Mouse (Mus musculus): ENCODE results near the gene Mmab. TPM values are rescaled to one million over a fixed set of nuclear protein-coding genes. Genes with fewer than 3 reads are reported as not detected.

Gene Mmab
- 22.1 and 22.7 TPM in 2 replicates for polyA plus RNA-seq (2014; fragmentation: Nextera tagmentation; extraction: Ambion mirVana)

DNA sequence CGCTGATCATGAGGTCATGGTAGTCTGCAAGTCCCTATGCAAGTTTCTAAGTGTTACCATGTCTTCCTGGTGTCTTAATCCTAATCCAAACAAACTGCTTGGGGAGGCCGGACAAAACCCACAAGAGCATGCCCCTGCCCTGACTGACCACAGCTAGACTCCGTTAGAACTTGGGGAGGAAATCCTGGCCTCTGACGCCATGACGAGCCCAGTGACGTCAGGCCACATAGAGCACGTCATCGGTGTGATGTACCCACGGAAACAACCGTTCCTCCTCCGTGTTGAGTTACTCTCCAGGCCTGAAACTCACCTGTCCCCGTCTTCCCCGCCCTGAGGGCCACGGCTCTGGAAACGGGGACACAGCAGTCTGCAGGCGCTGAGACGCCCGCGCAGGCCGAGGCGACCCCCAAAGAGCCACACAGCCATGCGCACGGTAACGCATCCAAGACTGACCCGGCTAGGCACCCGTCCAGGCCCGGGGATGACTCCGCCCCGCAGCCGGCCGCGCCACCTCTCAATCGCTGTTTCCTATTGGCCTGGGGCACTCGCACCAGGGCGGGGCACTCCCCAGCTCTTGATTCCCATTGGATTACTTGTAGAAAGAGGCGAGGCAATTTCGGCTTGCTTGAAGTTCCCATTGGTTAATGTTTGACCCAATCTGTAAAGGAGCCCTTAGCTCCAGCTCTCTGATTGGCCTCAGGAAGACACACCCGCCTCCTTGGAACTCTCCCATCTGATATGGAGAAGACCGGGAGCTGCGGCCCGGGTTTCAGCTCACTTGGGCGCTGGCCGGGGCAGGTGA is at the start of gene Mmab, which contains the start of gene Mvk:
Mmab (minus strand) TSS at position 495 of the 802 bp plus-strand sequence.
Mvk (plus strand) TSS at position 704 of the 802 bp plus-strand sequence.
- peak within 1 kb of the TSS; percentile 57 to 68; a peak in 3 of 4 replicates for H3K27ac ChIP-seq (replicated peaks in 1 of 2; ENCODE audit: control insufficient read depth in 1 of 2, insufficient read depth in 1 of 2, low read depth in 2 of 2, low read length in 2 of 2)
- H3K4me3 ChIP-seq (ENCODE audit: control insufficient read depth in 1 of 2, insufficient read depth in 1 of 2, low read depth in 1 of 2, low read length in 2 of 2) = peak within 1 kb of the TSS; percentile 72 to 85
- H3K9ac ChIP-seq (ENCODE audit: low read length) = peak within 1 kb of the TSS; percentile 82
- 0 out of 2 replicates have a peak, but pooled peaks cover 7% of the 10 kb centered on the region for H3K36me3 ChIP-seq (ENCODE audit: control insufficient read depth, insufficient read depth, low read length)
- H3K9me3 ChIP-seq (ENCODE audit: control insufficient read depth, low read length) = no peaks in the 10 kb centered on the region
- H3K27me3 ChIP-seq (ENCODE audit: control insufficient read depth, insufficient read depth, low read length) = no peaks in the 10 kb centered on the region
- peak; percentile 97 for ATAC-seq (ENCODE audit: insufficient number of reproducible peaks, insufficient read depth, low FRiP score, low read depth)
- H3K4me1 ChIP-seq (ENCODE audit: control insufficient read depth in 2 of 2, insufficient read depth in 2 of 2, low read length in 2 of 2) = peaks cover 4 to 13% of the 10 kb centered on the region in 2 experiments
- H3K4me2 ChIP-seq (ENCODE audit: low read length) = peak within 1 kb of the TSS; percentile 89
- WGBS = 2% methylated on average over 43 of the region's 43 CpGs

DNA sequence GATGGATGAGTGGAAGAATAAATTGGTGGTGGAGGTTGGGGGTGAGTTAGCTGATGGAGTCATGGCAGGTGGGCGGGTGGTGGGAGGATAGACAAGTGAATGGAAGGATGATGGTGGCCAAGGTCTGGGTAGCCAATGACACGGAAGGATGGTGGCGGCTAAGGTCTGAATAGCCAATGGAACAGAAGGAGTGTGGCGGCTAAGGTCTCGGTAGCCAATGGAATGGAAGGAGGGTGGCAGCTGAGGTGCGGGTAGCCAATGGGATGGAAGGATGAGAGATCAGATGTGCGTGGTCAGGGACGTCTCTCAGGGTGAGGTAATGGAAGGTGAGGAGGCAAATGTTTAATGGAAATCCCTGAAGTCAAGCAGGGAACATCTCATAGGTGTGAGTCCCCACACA is 46.4 kb upstream of the Mmab start:
- no peaks in the 10 kb centered on the region for H3K9me3 ChIP-seq (ENCODE audit: control insufficient read depth, low read length)
- ATAC-seq (ENCODE audit: insufficient number of reproducible peaks, insufficient read depth, low FRiP score, low read depth) = no peak
- H3K27me3 ChIP-seq (ENCODE audit: control insufficient read depth, insufficient read depth, low read length) = no peaks in the 10 kb centered on the region
- H3K4me2 ChIP-seq (ENCODE audit: low read length) = no peak overlapping the region
- no peak overlapping the region for H3K4me3 ChIP-seq (ENCODE audit: control insufficient read depth in 1 of 2, insufficient read depth in 1 of 2, low read depth in 1 of 2, low read length in 2 of 2)
- WGBS = 92% methylated on average over 8 of the region's 8 CpGs
- H3K4me1 ChIP-seq (ENCODE audit: control insufficient read depth in 2 of 2, insufficient read depth in 2 of 2, low read length in 2 of 2) = no peaks in the 10 kb centered on the region
- H3K9ac ChIP-seq (ENCODE audit: low read length) = no peak overlapping the region
- no peak overlapping the region for H3K27ac ChIP-seq (replicated peaks in 1 of 2; ENCODE audit: control insufficient read depth in 1 of 2, insufficient read depth in 1 of 2, low read depth in 2 of 2, low read length in 2 of 2)
- H3K36me3 ChIP-seq (ENCODE audit: control insufficient read depth, insufficient read depth, low read length) = no peaks in the 10 kb centered on the region

DNA sequence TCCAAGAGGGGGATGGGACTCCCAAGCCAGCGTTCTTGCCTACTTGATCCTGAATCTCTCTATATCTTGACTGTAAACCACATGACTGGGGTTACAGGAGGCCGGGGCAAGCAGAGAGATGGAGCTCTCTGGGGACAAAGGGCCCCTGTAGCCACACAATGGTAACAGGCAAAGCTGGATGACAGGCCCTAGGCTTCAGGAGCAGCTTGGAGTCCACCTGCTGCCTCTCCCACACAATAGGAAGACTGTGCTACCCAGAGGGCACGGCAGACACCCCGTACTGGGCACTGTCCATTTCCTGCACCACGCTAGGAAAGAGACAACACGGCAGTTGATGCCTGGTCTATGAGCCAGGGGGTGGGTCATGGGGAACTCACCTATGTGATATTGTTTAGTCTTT is 45.7 kb upstream of the Mmab start:
- H3K4me1 ChIP-seq (ENCODE audit: control insufficient read depth in 2 of 2, insufficient read depth in 2 of 2, low read length in 2 of 2) = no peaks in the 10 kb centered on the region
- H3K4me2 ChIP-seq (ENCODE audit: low read length) = no peak overlapping the region
- H3K9ac ChIP-seq (ENCODE audit: low read length) = no peak overlapping the region
- no peak overlapping the region for H3K27ac ChIP-seq (replicated peaks in 1 of 2; ENCODE audit: control insufficient read depth in 1 of 2, insufficient read depth in 1 of 2, low read depth in 2 of 2, low read length in 2 of 2)
- 78% methylated on average over 6 of the region's 6 CpGs for WGBS
- H3K9me3 ChIP-seq (ENCODE audit: control insufficient read depth, low read length) = no peaks in the 10 kb centered on the region
- H3K27me3 ChIP-seq (ENCODE audit: control insufficient read depth, insufficient read depth, low read length) = no peaks in the 10 kb centered on the region
- no peaks in the 10 kb centered on the region for H3K36me3 ChIP-seq (ENCODE audit: control insufficient read depth, insufficient read depth, low read length)
- no peak overlapping the region for H3K4me3 ChIP-seq (ENCODE audit: control insufficient read depth in 1 of 2, insufficient read depth in 1 of 2, low read depth in 1 of 2, low read length in 2 of 2)
- no peak for ATAC-seq (ENCODE audit: insufficient number of reproducible peaks, insufficient read depth, low FRiP score, low read depth)

DNA sequence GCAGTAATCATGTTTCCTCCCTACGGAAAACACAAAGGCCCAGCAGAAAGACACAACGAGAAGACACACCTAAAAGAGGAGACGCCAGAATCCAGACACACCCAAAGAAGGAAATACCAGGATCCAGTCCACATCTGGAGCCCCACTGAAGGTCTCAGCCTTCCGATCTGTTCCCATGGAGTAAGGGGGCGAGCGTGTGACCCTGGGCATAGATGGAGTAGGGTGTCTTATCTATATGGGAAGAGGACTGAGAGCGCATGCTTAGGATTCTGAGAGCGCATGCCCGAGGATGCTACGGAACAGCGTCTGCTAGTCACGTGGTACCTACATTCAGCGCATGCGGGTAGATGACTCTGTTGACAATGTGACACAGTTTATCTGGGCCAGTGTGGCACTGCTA is 41.8 kb upstream of the Mmab start:
- Histone ChIP-seq H3K9me3 (ENCODE audit: control insufficient read depth, low read length) (no peaks in the 10 kb centered on the region), H3K27me3 (ENCODE audit: control insufficient read depth, insufficient read depth, low read length) (no peaks in the 10 kb centered on the region), H3K4me2 (ENCODE audit: low read length) (no peak overlapping the region), H3K4me3 (ENCODE audit: control insufficient read depth in 1 of 2, insufficient read depth in 1 of 2, low read depth in 1 of 2, low read length in 2 of 2) (no peak overlapping the region), H3K27ac (replicated peaks in 1 of 2; ENCODE audit: control insufficient read depth in 1 of 2, insufficient read depth in 1 of 2, low read depth in 2 of 2, low read length in 2 of 2) (no peak overlapping the region), H3K9ac (ENCODE audit: low read length) (no peak overlapping the region), H3K4me1 (ENCODE audit: control insufficient read depth in 2 of 2, insufficient read depth in 2 of 2, low read length in 2 of 2) (no peaks in the 10 kb centered on the region), H3K36me3 (ENCODE audit: control insufficient read depth, insufficient read depth, low read length) (no peaks in the 10 kb centered on the region)
- 74% methylated on average over 14 of the region's 14 CpGs for WGBS
- ATAC-seq (ENCODE audit: insufficient number of reproducible peaks, insufficient read depth, low FRiP score, low read depth) = no peak

DNA sequence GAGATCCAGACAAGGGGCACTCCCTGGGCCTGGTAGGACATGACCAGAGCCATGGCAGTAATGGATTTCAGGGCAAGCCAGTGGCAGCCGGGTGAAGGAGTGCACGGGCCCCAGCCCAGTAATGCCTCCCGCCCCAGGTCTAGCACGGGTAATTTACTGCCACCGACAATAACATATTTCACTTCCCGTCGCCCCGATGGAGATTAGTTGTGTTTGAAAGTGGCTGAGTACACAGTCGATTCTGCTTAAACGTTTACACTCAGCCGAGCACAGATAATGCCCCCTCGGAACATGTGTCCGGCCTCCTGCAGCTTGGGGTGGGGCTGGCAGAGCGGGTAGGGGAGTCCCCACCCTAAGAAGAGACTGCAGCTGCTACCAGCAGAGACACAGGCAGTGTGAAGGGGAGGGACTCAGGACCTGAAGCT is 38.7 kb upstream of the Mmab start:
- Histone ChIP-seq H3K36me3 (ENCODE audit: control insufficient read depth, insufficient read depth, low read length) (no peaks in the 10 kb centered on the region), H3K4me3 (ENCODE audit: control insufficient read depth in 1 of 2, insufficient read depth in 1 of 2, low read depth in 1 of 2, low read length in 2 of 2) (no peak overlapping the region), H3K9me3 (ENCODE audit: control insufficient read depth, low read length) (no peaks in the 10 kb centered on the region), H3K4me2 (ENCODE audit: low read length) (no peak overlapping the region), H3K9ac (ENCODE audit: low read length) (no peak overlapping the region), H3K27me3 (ENCODE audit: control insufficient read depth, insufficient read depth, low read length) (no peaks in the 10 kb centered on the region), H3K27ac (replicated peaks in 1 of 2; ENCODE audit: control insufficient read depth in 1 of 2, insufficient read depth in 1 of 2, low read depth in 2 of 2, low read length in 2 of 2) (no peak overlapping the region), H3K4me1 (ENCODE audit: control insufficient read depth in 2 of 2, insufficient read depth in 2 of 2, low read length in 2 of 2) (no peaks in the 10 kb centered on the region)
- no peak for ATAC-seq (ENCODE audit: insufficient number of reproducible peaks, insufficient read depth, low FRiP score, low read depth)
- WGBS = 38% methylated on average over 14 of the region's 14 CpGs

DNA sequence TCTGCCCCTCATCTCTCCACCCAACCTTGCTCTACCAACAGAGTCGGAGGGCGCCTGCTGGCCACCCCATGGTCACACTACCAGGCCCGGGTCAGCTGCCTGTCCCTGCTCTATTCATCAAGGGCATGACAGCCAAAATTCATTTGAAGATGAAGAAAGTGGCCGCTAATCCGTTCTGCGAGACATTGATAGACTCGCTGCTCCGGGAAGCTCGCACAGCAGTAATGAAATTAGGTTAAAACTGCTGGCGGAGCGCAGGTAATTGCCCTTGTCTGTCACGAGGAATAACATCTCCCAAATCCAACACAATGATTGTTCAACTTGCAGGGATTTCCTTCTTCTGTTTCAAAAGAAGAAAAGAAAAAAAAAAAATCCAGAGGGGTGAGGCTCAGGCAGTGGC is 34.4 kb upstream of the Mmab start:
- no peak overlapping the region for H3K9ac ChIP-seq (ENCODE audit: low read length)
- no peaks in the 10 kb centered on the region for H3K27me3 ChIP-seq (ENCODE audit: control insufficient read depth, insufficient read depth, low read length)
- no peaks in the 10 kb centered on the region for H3K9me3 ChIP-seq (ENCODE audit: control insufficient read depth, low read length)
- no peak overlapping the region for H3K4me2 ChIP-seq (ENCODE audit: low read length)
- no peaks in the 10 kb centered on the region for H3K4me1 ChIP-seq (ENCODE audit: control insufficient read depth in 2 of 2, insufficient read depth in 2 of 2, low read length in 2 of 2)
- no peak overlapping the region for H3K4me3 ChIP-seq (ENCODE audit: control insufficient read depth in 1 of 2, insufficient read depth in 1 of 2, low read depth in 1 of 2, low read length in 2 of 2)
- H3K36me3 ChIP-seq (ENCODE audit: control insufficient read depth, insufficient read depth, low read length) = no peaks in the 10 kb centered on the region
- WGBS = 90% methylated on average over 12 of the region's 12 CpGs
- no peak overlapping the region for H3K27ac ChIP-seq (replicated peaks in 1 of 2; ENCODE audit: control insufficient read depth in 1 of 2, insufficient read depth in 1 of 2, low read depth in 2 of 2, low read length in 2 of 2)
- ATAC-seq (ENCODE audit: insufficient number of reproducible peaks, insufficient read depth, low FRiP score, low read depth) = no peak

DNA sequence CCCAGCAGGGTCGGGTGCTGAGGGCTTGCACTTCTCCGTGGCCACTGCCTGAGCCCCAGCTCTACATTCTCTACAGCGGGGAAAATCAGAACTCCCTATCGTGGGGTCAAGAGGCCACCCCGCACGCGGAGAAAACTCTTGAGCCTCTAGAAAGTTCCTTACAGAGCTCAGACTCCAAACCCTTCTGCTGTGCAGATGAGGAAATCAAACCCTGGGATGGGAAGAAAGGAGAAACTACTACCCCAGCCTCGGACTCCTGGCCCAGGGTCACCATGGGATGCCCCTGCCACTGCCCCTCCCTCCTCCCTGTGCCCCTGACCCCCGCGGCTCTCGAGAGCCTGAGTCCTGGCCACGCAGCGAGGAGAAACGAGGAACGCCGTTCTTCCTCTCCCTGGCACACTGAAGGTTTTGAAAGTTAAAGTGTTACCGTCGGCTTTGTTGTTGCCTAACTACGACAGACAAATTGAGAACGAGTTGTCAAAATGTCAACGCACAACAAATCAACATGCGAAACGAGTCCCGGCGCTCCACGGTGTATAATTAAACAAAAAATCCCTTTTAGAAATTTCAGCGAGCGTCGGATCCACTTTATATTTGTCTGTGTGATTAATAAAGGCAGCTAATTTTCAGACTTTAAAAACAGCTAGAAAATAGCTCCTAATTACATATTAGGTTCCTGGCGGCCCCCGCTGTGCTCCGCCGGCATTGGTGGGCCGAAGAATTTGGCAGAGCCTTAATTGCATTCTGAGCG is 31.1 kb upstream of the Mmab start:
- Histone ChIP-seq H3K9me3 (ENCODE audit: control insufficient read depth, low read length) (no peaks in the 10 kb centered on the region), H3K27ac (replicated peaks in 1 of 2; ENCODE audit: control insufficient read depth in 1 of 2, insufficient read depth in 1 of 2, low read depth in 2 of 2, low read length in 2 of 2) (no peak overlapping the region), H3K4me2 (ENCODE audit: low read length) (no peak overlapping the region), H3K4me3 (ENCODE audit: control insufficient read depth in 1 of 2, insufficient read depth in 1 of 2, low read depth in 1 of 2, low read length in 2 of 2) (no peak overlapping the region), H3K27me3 (ENCODE audit: control insufficient read depth, insufficient read depth, low read length) (no peaks in the 10 kb centered on the region), H3K9ac (ENCODE audit: low read length) (no peak overlapping the region), H3K36me3 (ENCODE audit: control insufficient read depth, insufficient read depth, low read length) (no peaks in the 10 kb centered on the region), H3K4me1 (ENCODE audit: control insufficient read depth in 2 of 2, insufficient read depth in 2 of 2, low read length in 2 of 2) (no peaks in the 10 kb centered on the region)
- WGBS = 59% methylated on average over 35 of the region's 35 CpGs
- no peak for ATAC-seq (ENCODE audit: insufficient number of reproducible peaks, insufficient read depth, low FRiP score, low read depth)
